Mouse (Mus musculus): Measurements from ENCODE around the gene 5430419D17Rik. TPM values are rescaled to one million over a fixed set of nuclear protein-coding genes. Genes with fewer than 3 reads are reported as not detected.

The 5430419D17Rik gene
- not detected for total RNA-seq (2021)
- long read RNA-seq, experiment 1: 0 reads
- long read RNA-seq, experiment 2: 0 reads

DNA sequence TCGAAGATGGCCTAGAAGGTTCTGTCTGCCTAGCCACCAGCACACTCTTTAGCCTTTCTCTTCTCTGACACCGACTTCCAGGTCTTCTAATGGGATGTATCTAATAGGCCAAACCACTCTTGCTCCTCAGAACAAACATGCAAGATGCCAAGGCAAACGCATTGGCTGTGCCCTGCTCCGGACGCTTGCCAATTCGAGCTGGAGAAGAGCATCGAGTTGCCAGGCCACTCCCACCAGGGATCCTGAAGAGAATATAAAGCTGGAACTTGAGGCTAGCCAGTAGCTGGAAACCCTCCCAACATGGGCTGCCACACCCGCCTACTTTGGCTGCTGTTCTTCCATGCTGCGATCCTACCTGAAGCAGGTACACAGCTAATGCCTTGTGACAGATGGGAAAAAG is at the start of gene 5430419D17Rik:
TSS of gene 5430419D17Rik (plus strand) at position 282 of the 400 bp plus-strand sequence.
- no peak for DNase-seq
- intact Hi-C loops (cut with DNase I): no loop called here

DNA sequence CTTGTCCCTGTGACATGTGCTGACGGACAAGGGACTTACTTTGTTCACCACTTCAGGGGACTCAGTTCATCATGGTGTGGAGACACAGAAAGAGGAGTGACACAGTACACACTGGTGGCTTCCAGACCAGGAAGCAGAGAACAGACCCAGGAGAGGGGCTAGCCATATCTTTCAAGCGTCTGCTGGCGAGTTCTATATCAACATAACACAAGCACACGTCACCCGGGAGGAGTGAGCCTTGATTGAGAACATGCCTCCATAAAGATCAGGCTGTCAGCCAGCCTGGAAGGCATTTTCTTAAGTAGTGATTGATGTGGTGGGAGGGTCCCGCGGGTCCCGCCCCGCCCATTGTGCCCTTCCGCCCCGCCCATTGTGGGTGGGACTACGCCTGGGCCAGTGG is 44.2 kb upstream of the 5430419D17Rik start:
- intact Hi-C loops (cut with DNase I): no loop called here
- DNase-seq: no peak

DNA sequence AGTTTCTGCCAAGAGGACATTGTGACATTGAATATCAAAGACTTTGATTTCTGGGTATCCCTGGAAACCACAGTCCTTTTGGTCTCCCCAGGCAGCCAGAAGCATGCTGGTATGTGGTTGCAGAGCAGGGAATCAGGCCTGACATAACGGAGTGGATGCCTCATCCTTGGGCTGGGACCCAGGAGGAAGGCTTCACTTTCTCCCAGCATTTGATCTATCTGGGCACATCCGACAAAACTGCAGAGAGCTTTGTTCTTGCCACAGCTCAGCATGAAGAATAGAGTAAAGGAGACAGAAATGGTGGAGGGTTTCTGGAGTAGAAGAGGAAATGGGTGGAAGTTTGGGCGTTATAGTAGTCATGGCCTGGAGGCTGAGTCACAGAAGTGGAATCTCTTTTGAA is 41.0 kb upstream of the 5430419D17Rik start:
- DNase-seq: no peak
- intact Hi-C loops (cut with DNase I): no loop called here

DNA sequence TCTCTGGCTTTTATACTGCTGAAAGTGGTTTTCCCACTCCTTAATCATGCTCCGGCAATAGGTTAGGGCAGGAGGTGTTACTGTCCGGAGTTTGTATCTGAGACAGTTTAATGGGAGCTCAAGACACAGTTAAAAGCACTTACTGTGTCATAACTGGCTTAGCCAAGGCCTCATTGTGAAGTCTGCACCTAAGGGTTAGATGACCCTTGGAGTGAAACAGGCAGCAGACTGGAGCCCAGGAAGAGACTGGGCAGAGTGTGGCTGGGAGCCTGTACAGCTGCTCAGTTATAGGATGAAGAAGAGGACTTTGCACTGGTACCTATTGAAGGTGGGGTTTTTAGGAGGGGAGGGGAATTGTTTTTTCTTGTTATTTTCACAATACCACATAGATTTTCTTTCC is 28.0 kb upstream of the 5430419D17Rik start, which contains the start of gene 4933402N03Rik:
TSS of gene 4933402N03Rik (minus strand) at position 101 of the 400 bp plus-strand sequence.
- DNase-seq: no peak

DNA sequence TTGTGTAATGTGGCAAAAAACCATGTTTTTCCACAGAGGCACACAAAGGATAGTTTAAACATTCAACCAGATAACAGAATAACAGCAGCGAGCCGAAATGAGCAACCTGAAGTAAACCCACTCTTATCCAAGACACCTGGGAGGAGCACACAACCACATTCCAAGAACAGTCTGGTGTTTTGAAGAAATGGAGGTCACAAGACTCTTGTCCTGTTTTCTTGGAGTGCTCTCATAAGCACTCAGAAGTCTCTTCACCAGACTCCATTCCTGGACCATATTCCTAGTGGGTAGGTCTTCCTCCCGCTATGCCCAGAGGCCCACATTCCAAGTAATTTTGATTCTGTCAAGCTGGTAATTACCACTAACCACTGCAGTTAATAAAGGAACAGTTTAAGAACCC is 24.0 kb upstream of the 5430419D17Rik start:
- DNase-seq: no peak
- intact Hi-C loops (cut with DNase I): no loop called here

More for the DNA sequence above, 28.0 kb upstream of the 5430419D17Rik start, which contains the start of gene 4933402N03Rik:
- intact Hi-C loops (cut with DNase I): no loop called here

GRCm38 (mm10) chr7:131153044-131153443 is 21.2 kb upstream of the 5430419D17Rik start:
- DNase-seq: no peak
- intact Hi-C loops (cut with DNase I): no loop called here

DNA sequence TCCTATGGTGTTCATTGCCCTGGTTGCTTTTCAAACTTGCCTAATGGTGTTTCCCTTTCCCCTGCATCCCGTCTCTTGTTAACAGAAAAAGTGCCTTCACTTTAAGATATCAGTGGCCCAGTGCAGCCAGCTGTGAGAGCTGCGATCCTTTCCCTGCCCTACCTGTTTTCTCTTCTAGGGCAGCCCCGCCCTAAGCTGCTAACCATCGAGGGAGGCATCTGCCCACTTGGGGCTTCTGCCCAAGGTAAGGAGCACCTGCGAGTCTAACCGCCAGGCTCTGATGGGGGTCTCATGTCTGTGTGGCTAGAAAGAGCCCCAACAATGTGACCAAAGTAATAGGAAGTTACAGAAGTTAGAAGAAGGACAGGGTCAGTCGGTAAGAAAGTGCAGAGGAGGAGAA is 12.0 kb upstream of the 5430419D17Rik start:
- intact Hi-C loops (cut with DNase I): no loop called here
- DNase-seq: no peak

GRCm38 (mm10) chr7:131167771-131168170 is 6.4 kb upstream of the 5430419D17Rik start:
- intact Hi-C loops (cut with DNase I): no loop called here
- DNase-seq: no peak

DNA sequence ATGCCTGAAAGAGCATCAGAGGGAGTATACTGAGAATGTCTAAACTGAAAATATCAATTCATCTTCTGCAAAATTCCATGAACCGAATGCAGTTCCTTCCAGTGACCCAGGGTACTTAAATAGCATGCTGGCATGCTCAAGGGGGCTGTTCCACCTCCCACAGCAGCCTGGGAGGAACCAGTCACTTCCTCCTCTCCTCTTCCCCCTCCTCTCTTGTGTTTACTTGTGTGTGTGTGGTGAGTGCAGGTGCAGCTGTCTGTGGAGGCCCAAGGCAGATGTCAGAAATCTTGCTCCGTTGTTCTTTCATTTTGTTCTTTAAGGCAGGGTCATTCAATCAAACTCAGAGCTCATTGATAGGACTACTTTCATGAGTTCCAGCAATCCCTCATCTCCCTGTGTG is 5.1 kb upstream of the 5430419D17Rik start:
- intact Hi-C loops (cut with DNase I): no loop called here
- no peak for DNase-seq

DNA sequence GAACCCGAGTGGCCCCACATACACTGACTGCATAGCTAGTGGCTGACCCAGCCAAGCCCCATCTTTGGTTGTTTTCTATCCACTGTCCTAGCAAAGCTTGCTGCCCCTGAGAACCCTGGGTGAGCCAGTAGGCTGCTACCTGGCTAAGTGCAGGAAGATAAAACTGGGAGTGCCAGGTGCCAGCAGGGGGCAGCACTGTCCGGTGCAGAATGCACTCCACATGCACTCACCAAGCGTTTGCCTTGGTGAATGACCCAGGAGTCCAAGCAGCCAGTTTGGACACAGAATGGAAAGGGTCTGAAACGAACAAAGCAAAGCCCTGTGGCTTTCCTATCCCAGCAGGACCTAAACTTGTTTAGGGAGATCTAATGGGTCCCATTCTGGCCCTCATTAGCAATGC is 8.5 kb downstream of the 5430419D17Rik start:
- no peak for DNase-seq
- intact Hi-C loops (cut with DNase I): no loop called here

- no peak for DNase-seq
- intact Hi-C loops (cut with DNase I): no loop called here
Measured at GRCm38 (mm10) chr7:131184339-131184738, 10.1 kb downstream of the 5430419D17Rik start.

DNA sequence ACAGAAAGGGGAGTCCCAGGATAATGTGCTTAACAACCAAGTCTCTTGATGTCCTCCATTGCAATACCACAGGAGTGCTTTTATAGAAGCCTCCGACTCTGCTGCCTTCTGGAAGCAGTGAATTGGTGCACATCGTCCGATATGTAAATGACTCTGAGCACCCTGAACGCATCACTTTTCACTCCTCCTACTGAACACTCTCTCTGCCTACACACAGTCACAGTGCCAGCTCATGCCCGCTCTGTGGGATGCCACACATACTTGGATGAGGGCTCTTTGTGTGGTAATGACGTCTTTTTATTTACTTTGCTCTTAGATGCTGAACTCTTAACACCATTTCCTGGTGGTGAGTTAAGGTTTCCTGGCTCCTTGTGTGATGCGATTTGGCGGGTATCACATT is 12.8 kb downstream of the 5430419D17Rik start:
- DNase-seq: no peak
- intact Hi-C loops (cut with DNase I): no loop called here

DNA sequence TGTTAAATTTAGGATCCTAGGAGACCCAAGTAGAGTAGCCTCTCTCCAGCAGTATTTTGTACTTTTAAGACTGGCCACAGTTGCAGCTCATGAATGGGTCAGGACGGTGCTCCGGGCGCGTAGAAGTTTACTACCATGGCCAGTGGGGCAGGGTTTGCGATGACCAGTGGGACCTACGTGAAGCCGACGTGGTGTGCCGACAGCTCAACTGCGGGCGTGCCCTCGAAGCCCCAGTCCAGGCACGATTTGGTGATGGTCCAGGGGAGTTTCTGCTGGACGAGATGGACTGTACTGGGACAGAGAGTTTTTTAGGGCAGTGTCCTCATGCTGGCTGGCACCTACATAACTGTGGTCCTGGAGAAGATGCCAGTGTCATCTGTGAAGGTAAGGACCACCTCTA is 13.8 kb downstream of the 5430419D17Rik start:
- no peak for DNase-seq
- intact Hi-C loops (cut with DNase I): no loop called here

GRCm38 (mm10) chr7:131223086-131223485 is 48.9 kb downstream of the 5430419D17Rik start:
- intact Hi-C loops (cut with DNase I): no loop called here
- no peak for DNase-seq

- DNase-seq: no peak
- intact Hi-C loops (cut with DNase I): no loop called here
Measured at GRCm38 (mm10) chr7:131236091-131236490, 61.9 kb downstream of the 5430419D17Rik start.

DNA sequence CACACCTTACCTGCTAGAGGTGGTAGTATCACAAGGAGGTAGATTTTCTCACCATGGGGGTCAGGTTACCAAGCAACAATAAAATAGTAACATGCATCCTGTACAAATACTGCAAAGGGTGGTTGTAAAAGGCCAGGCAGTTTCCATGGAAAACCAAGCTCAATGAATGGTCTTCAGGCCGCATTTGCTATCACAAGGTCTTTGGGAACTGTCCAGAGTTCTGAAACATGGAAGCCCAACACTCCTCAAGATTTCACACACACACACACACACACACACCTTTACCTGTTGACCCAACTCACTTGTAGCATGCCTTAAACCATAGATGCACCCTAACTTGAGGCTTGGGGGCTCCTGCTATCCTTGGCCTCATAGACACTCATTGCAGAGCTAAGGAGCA is 70.8 kb downstream of the 5430419D17Rik start:
- DNase-seq: no peak
- intact Hi-C loops (cut with DNase I): no loop called here

- DNase-seq: no peak
- intact Hi-C loops (cut with DNase I): no loop called here
Measured at GRCm38 (mm10) chr7:131256841-131257240, 82.6 kb downstream of the 5430419D17Rik start.

GRCm38 (mm10) chr7:131257309-131257708 is 83.1 kb downstream of the 5430419D17Rik start:
- DNase-seq: no peak
- intact Hi-C loops (cut with DNase I): no loop called here

GRCm38 (mm10) chr7:131260946-131261345 is 86.7 kb downstream of the 5430419D17Rik start:
- DNase-seq: no peak
- intact Hi-C loops (cut with DNase I): no loop called here

DNA sequence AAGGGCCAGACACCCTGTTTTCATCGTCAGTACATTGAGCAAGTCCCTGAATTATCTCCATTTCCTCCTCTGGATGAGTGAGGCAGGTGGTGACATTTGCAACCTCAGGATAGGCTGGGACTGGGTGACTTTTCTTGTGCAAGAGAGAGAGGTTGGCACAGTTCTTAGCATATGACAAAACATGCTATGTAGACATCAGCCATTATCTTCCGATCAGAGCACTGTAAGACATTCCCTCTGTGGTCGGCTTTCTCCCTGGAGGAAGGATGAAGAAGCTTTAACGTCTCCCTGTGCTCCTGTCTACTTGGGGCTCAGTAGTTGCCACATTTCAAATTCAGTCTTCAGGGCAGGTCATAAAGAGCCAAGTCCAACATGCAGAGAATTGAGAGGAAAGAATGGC is 90.0 kb downstream of the 5430419D17Rik start:
- intact Hi-C loops (cut with DNase I): no loop called here
- DNase-seq: no peak

GRCm38 (mm10) chr7:131265851-131266250 is 91.6 kb downstream of the 5430419D17Rik start:
- no peak for DNase-seq
- intact Hi-C loops (cut with DNase I): no loop called here

- no peak for DNase-seq
- intact Hi-C loops (cut with DNase I): no loop called here
Measured at GRCm38 (mm10) chr7:131297151-131297550, 122.9 kb downstream of the 5430419D17Rik start.

- intact Hi-C loops (cut with DNase I): no loop called here
Measured at GRCm38 (mm10) chr7:131303340-131303739, 129.1 kb downstream of the 5430419D17Rik start.

More at GRCm38 (mm10) chr7:131303340-131303739, 129.1 kb downstream of the 5430419D17Rik start:
- DNase-seq: no peak

Measured in gastrocnemius, postnatal 36 days (tissue).